Comparison of ENCODE assay signal across 27 mouse cellular contexts in the genomic region with DNA sequence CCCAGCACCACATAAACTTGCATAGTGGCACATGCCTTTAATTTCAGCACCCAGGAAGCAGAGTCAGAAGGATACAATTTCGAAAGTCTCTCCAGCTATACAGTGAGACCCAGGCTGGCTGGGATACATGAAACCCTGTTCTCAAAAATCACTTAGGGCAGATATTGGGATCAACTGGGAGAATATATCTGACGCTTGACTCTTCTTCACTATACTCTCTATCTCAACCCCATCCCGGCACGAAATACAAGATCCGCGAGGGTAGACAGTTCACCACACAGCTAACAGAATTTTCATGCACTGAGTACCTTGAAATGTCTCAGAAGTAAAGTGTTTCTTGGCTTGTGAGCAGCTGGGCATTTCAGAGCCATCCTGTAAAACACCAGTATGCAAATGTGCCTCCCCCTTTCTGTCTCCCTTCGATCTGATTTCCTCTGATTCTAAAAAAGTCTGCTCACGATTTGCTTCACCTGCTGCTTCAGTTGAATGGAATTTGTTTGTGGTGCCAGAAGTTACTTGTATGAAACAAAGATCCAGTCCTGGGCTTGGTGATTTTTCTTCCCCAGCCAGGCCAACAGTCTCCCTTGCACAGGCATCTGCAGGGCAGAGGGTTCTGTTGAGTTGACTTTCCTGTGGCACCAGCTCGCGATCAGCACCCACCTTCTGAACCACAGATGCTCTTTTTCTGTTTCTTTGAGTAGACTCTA. TPM values are rescaled to one million over a fixed set of nuclear protein-coding genes. Genes with fewer than 3 reads are reported as not detected.
DNase-seq lines count a peak whose midpoint lies in the region; ATAC-seq and TF ChIP-seq lines count a peak whose summit lies in the region.
"Had no signal": no experiment of that assay in that cellular context is flagged by ENCODE, and none has a peak within 500 bp of the region (broad histone marks: within the 10 kb centered on the region; RNA-seq: fewer than 3 reads in every experiment).

No protein-coding gene starts in this region.

- no peaks in the 10 kb centered on the region for H3K27me3 ChIP-seq in embryonic facial prominence, embryonic 13.5 days
- no peaks in the 10 kb centered on the region for H3K27me3 ChIP-seq in embryonic facial prominence, embryonic 10.5 days (replicated peaks; ENCODE audit: low read depth, poor library complexity, severe bottlenecking)
- no peaks in the 10 kb centered on the region for H3K27me3 ChIP-seq in hindbrain, embryonic 13.5 days
- no peaks in the 10 kb centered on the region for H3K27me3 ChIP-seq in hindbrain, embryonic 16.5 days (replicated peaks; ENCODE audit: control insufficient read depth, insufficient read depth, low read length)
- no peaks in the 10 kb centered on the region for H3K27me3 ChIP-seq in stomach, embryonic 16.5 days (ENCODE audit: control insufficient read depth, insufficient read depth, low read length)
- no peaks in the 10 kb centered on the region for H3K27me3 ChIP-seq in stomach, postnatal 0 days (ENCODE audit: control insufficient read depth, insufficient read depth, low read length)
- H3K27me3 ChIP-seq in small intestine, adult 2 months (ENCODE audit: control insufficient read depth, insufficient read depth, low read length): no peaks in the 10 kb centered on the region
- H3K27me3 ChIP-seq: hindbrain, embryonic 15.5 days; liver, embryonic 15.5 days; lung, embryonic 15.5 days; neural tube, embryonic 12.5 days had no signal

- H3K9ac ChIP-seq in embryonic facial prominence, embryonic 13.5 days: 0 out of 2 replicates have a peak overlapping the region, but pooled peaks have one; percentile 12
- H3K9ac ChIP-seq in hindbrain, embryonic 13.5 days: peak overlapping the region; percentile 14; the same call in 1 of the 2 replicates
- no peak overlapping the region for H3K9ac ChIP-seq in hindbrain, embryonic 16.5 days (ENCODE audit: low read depth, low read length)
- 0 out of 2 replicates have a peak overlapping the region, but pooled peaks have one; percentile 10 for H3K9ac ChIP-seq in stomach, embryonic 16.5 days (ENCODE audit: low read length)
- no peak overlapping the region for H3K9ac ChIP-seq in stomach, postnatal 0 days (ENCODE audit: low read length)
- H3K9ac ChIP-seq: hindbrain, embryonic 15.5 days; liver, embryonic 15.5 days; lung, embryonic 15.5 days; neural tube, embryonic 12.5 days had no signal

- TF ChIP-seq CTCF in stomach, postnatal 0 days (IDR thresholded peaks at IDR 0.05; ENCODE audit: low read depth): no peak
- no peak for TF ChIP-seq CTCF in small intestine, adult 2 months (IDR thresholded peaks at IDR 0.05; ENCODE audit: extremely low read depth, insufficient read length, insufficient replicate concordance, low read depth, low read length)

- 86% methylated on average over 10 of the region's 10 CpGs for WGBS in embryonic facial prominence, embryonic 13.5 days
- WGBS in embryonic facial prominence, embryonic 10.5 days: 95% methylated on average over 10 of the region's 10 CpGs
- 94% methylated on average over 10 of the region's 10 CpGs for whole genome bisulfite sequencing in hindbrain, embryonic 13.5 days
- 94% methylated on average over 10 of the region's 10 CpGs for WGBS in hindbrain, embryonic 16.5 days
- WGBS in stomach, embryonic 16.5 days: 87% methylated on average over 10 of the region's 10 CpGs
- 91% methylated on average over 10 of the region's 10 CpGs for WGBS in stomach, postnatal 0 days
- WGBS in small intestine, adult 2 months: 92% methylated on average over 10 of the region's 10 CpGs

- no peak overlapping the region for H3K4me3 ChIP-seq in embryonic facial prominence, embryonic 13.5 days
- no peak overlapping the region for H3K4me3 ChIP-seq in embryonic facial prominence, embryonic 10.5 days
- H3K4me3 ChIP-seq in hindbrain, embryonic 13.5 days: no peak overlapping the region
- H3K4me3 ChIP-seq in hindbrain, embryonic 16.5 days (ENCODE audit: low read length): no peak overlapping the region
- no peak overlapping the region for H3K4me3 ChIP-seq in stomach, embryonic 16.5 days (replicated peaks; ENCODE audit: low read length)
- no peak overlapping the region for H3K4me3 ChIP-seq in stomach, postnatal 0 days (ENCODE audit: low read depth, low read length)
- no peak overlapping the region for H3K4me3 ChIP-seq in small intestine, adult 2 months (ENCODE audit: low read depth, low read length)
- H3K4me3 ChIP-seq: forebrain, embryonic 10.5 days; hindbrain, embryonic 15.5 days; liver, embryonic 15.5 days; lung, embryonic 15.5 days; midbrain, embryonic 10.5 days; myocyte; neural tube, embryonic 12.5 days had no signal

- H3K4me2 ChIP-seq in embryonic facial prominence, embryonic 13.5 days: no peak overlapping the region
- H3K4me2 ChIP-seq in hindbrain, embryonic 13.5 days: no peak overlapping the region
- H3K4me2 ChIP-seq in hindbrain, embryonic 16.5 days (ENCODE audit: low read length): no peak overlapping the region
- no peak overlapping the region for H3K4me2 ChIP-seq in stomach, embryonic 16.5 days (ENCODE audit: low read depth, low read length)
- no peak overlapping the region for H3K4me2 ChIP-seq in stomach, postnatal 0 days (replicated peaks; ENCODE audit: low read depth)
- H3K4me2 ChIP-seq: heart, embryonic 11.5 days; hindbrain, embryonic 15.5 days; liver, embryonic 15.5 days; lung, embryonic 15.5 days; neural tube, embryonic 12.5 days had no signal

- no peak for TF ChIP-seq POLR2A in small intestine, adult 2 months (IDR thresholded peaks at IDR 0.05; ENCODE audit: low read depth, low read length)

- DNase-seq in embryonic facial prominence, embryonic 10.5 days (ENCODE audit: low spot score): no peak
- no peak for DNase-seq in stomach, postnatal 0 days (ENCODE audit: low spot score)
- DNase-seq in kidney, postnatal 25 days: no peak
- DNase-seq: cerebellum, adult 8-10 months; cerebellum, postnatal 25 days; gastrocnemius, postnatal 25 days; heart, adult 18-20 months; kidney, adult 2 months; kidney, postnatal 4 days; layer of hippocampus, postnatal 36 days; liver; right cerebral cortex, adult 18-20 months; thymus, postnatal 36 days had no signal

- peaks cover 36% of the 10 kb centered on the region for H3K36me3 ChIP-seq in embryonic facial prominence, embryonic 13.5 days
- H3K36me3 ChIP-seq in embryonic facial prominence, embryonic 10.5 days (replicated peaks): peaks cover 63% of the 10 kb centered on the region
- peaks cover 30% of the 10 kb centered on the region for H3K36me3 ChIP-seq in hindbrain, embryonic 13.5 days
- H3K36me3 ChIP-seq in hindbrain, embryonic 16.5 days (ENCODE audit: control insufficient read depth, insufficient read depth, low read length): peaks cover 2% of the 10 kb centered on the region; the same call in 1 of the 2 replicates
- peaks cover 5% of the 10 kb centered on the region; the same call in 1 of the 2 replicates for H3K36me3 ChIP-seq in stomach, embryonic 16.5 days (ENCODE audit: control insufficient read depth, insufficient read depth, low read length)
- H3K36me3 ChIP-seq in stomach, postnatal 0 days (ENCODE audit: control insufficient read depth, insufficient read depth, low read length): no peaks in the 10 kb centered on the region
- peaks cover 3% of the 10 kb centered on the region; the same call in 1 of the 2 replicates for H3K36me3 ChIP-seq in small intestine, adult 2 months (ENCODE audit: control insufficient read depth, insufficient read depth, low read length)

- no peaks in the 10 kb centered on the region for H3K9me3 ChIP-seq in embryonic facial prominence, embryonic 13.5 days
- no peaks in the 10 kb centered on the region for H3K9me3 ChIP-seq in embryonic facial prominence, embryonic 10.5 days
- H3K9me3 ChIP-seq in hindbrain, embryonic 13.5 days: no peaks in the 10 kb centered on the region
- H3K9me3 ChIP-seq in hindbrain, embryonic 16.5 days (ENCODE audit: control insufficient read depth, low read length): no peaks in the 10 kb centered on the region
- H3K9me3 ChIP-seq in stomach, embryonic 16.5 days (replicated peaks; ENCODE audit: control insufficient read depth, low read length): no peaks in the 10 kb centered on the region
- H3K9me3 ChIP-seq in stomach, postnatal 0 days (ENCODE audit: control insufficient read depth, low read length): no peaks in the 10 kb centered on the region
- H3K9me3 ChIP-seq: forebrain, embryonic 10.5 days; hindbrain, embryonic 15.5 days; liver, embryonic 15.5 days; lung, embryonic 15.5 days; midbrain, embryonic 10.5 days; neural tube, embryonic 12.5 days had no signal

- peaks cover 14% of the 10 kb centered on the region for H3K4me1 ChIP-seq in embryonic facial prominence, embryonic 13.5 days
- peaks cover 9% of the 10 kb centered on the region for H3K4me1 ChIP-seq in embryonic facial prominence, embryonic 10.5 days
- H3K4me1 ChIP-seq in hindbrain, embryonic 13.5 days (replicated peaks): peaks cover 15% of the 10 kb centered on the region
- peaks cover 9% of the 10 kb centered on the region for H3K4me1 ChIP-seq in hindbrain, embryonic 16.5 days (ENCODE audit: control insufficient read depth, insufficient read depth, low read depth, low read length)
- H3K4me1 ChIP-seq in stomach, embryonic 16.5 days (ENCODE audit: control insufficient read depth, insufficient read depth, low read length): peaks cover 7% of the 10 kb centered on the region; the same call in 1 of the 2 replicates
- no peaks in the 10 kb centered on the region for H3K4me1 ChIP-seq in stomach, postnatal 0 days (replicated peaks; ENCODE audit: control insufficient read depth, insufficient read depth)
- 0 out of 2 replicates have a peak, but pooled peaks cover 2% of the 10 kb centered on the region for H3K4me1 ChIP-seq in small intestine, adult 2 months (ENCODE audit: control insufficient read depth, insufficient read depth, insufficient read length, low read length)

- no peak for TF ChIP-seq EP300 in stomach, postnatal 0 days (optimal IDR thresholded peaks at IDR 0.05)

- H3K27ac ChIP-seq in embryonic facial prominence, embryonic 13.5 days: no peak overlapping the region
- no peak overlapping the region for H3K27ac ChIP-seq in embryonic facial prominence, embryonic 10.5 days (replicated peaks)
- no peak overlapping the region for H3K27ac ChIP-seq in hindbrain, embryonic 13.5 days
- H3K27ac ChIP-seq in hindbrain, embryonic 16.5 days (ENCODE audit: low read depth, low read length): no peak overlapping the region
- no peak overlapping the region for H3K27ac ChIP-seq in stomach, embryonic 16.5 days (ENCODE audit: low read length)
- H3K27ac ChIP-seq in stomach, postnatal 0 days (replicated peaks): no peak overlapping the region
- peak overlapping the region; percentile 21 for H3K27ac ChIP-seq in small intestine, adult 2 months (ENCODE audit: insufficient read depth, low read depth, low read length)
- H3K27ac ChIP-seq: forebrain, embryonic 10.5 days; hindbrain, embryonic 15.5 days; liver, embryonic 15.5 days; lung, embryonic 15.5 days; midbrain, embryonic 10.5 days; neural tube, embryonic 12.5 days had no signal

- no peak for ATAC-seq in embryonic facial prominence, embryonic 13.5 days (ENCODE audit: insufficient number of reproducible peaks, insufficient read depth, low FRiP score, low TSS enrichment, low read depth)
- no peak for ATAC-seq in hindbrain, embryonic 13.5 days (ENCODE audit: low FRiP score)
- no peak for ATAC-seq in hindbrain, embryonic 16.5 days
- no peak for ATAC-seq in stomach, embryonic 16.5 days (ENCODE audit: insufficient read depth, low FRiP score)
- ATAC-seq in stomach, postnatal 0 days (ENCODE audit: low FRiP score, low TSS enrichment): no peak
- ATAC-seq: CD4-positive, CD25-positive, alpha-beta regulatory T cell, adult 4 months had no signal

RNA-seq across cellular contexts. Expression of a gene that starts 4.4 kb away (rescaled TPM):
- polyA plus RNA-seq in embryonic facial prominence, embryonic 13.5 days (2015; fragmentation: Nextera tagmentation; extraction: Ambion mirVana): 26.0 and 27.9 TPM in 2 replicates
- polyA plus RNA-seq in embryonic facial prominence, embryonic 10.5 days (2016; fragmentation: Nextera tagmentation; extraction: Ambion mirVana): 33.2 and 34.2 TPM in 2 replicates
- 10.7 and 13.3 TPM in 2 replicates for polyA plus RNA-seq in hindbrain, embryonic 13.5 days (2015; fragmentation: Nextera tagmentation; extraction: Ambion mirVana)
- 11.1 and 11.4 TPM in 2 replicates for polyA plus RNA-seq in hindbrain, embryonic 16.5 days (2015; fragmentation: Nextera tagmentation; extraction: Ambion mirVana)
- 14.9 and 15.0 TPM in 2 replicates for polyA plus RNA-seq in stomach, embryonic 16.5 days (2015; fragmentation: Nextera tagmentation; extraction: Ambion mirVana)
- polyA plus RNA-seq in stomach, postnatal 0 days (2015; fragmentation: Nextera tagmentation; extraction: Ambion mirVana): 4.1 and 4.8 TPM in 2 replicates
- polyA plus RNA-seq in small intestine, adult 2 months (2012; rRNA removed): 0.19 and 0.57 TPM in 2 replicates

RNA-seq across cellular contexts. Expression of a gene that starts 4.5 kb away (rescaled TPM):
- polyA plus RNA-seq in embryonic facial prominence, embryonic 13.5 days (2015; fragmentation: Nextera tagmentation; extraction: Ambion mirVana): 26.2 and 29.0 TPM in 2 replicates
- 30.7 and 31.4 TPM in 2 replicates for polyA plus RNA-seq in embryonic facial prominence, embryonic 10.5 days (2016; fragmentation: Nextera tagmentation; extraction: Ambion mirVana)
- polyA plus RNA-seq in hindbrain, embryonic 13.5 days (2015; fragmentation: Nextera tagmentation; extraction: Ambion mirVana): 25.3 and 27.7 TPM in 2 replicates
- 31.4 and 33.0 TPM in 2 replicates for polyA plus RNA-seq in hindbrain, embryonic 16.5 days (2015; fragmentation: Nextera tagmentation; extraction: Ambion mirVana)
- polyA plus RNA-seq in stomach, embryonic 16.5 days (2015; fragmentation: Nextera tagmentation; extraction: Ambion mirVana): 21.0 and 21.1 TPM in 2 replicates
- polyA plus RNA-seq in stomach, postnatal 0 days (2015; fragmentation: Nextera tagmentation; extraction: Ambion mirVana): 4.9 and 5.3 TPM in 2 replicates
- 3.0 and 3.1 TPM in 2 replicates for polyA plus RNA-seq in small intestine, adult 2 months (2012; rRNA removed)

RNA-seq across cellular contexts. Expression of a gene that starts 10.5 kb away (rescaled TPM):
- polyA plus RNA-seq in embryonic facial prominence, embryonic 13.5 days (2015; fragmentation: Nextera tagmentation; extraction: Ambion mirVana): 0.62 and 0.81 TPM in 2 replicates
- 1.1 and 1.2 TPM in 2 replicates for polyA plus RNA-seq in embryonic facial prominence, embryonic 10.5 days (2016; fragmentation: Nextera tagmentation; extraction: Ambion mirVana)
- 3.0 and 3.4 TPM in 2 replicates for polyA plus RNA-seq in hindbrain, embryonic 13.5 days (2015; fragmentation: Nextera tagmentation; extraction: Ambion mirVana)
- polyA plus RNA-seq in hindbrain, embryonic 16.5 days (2015; fragmentation: Nextera tagmentation; extraction: Ambion mirVana): 2.2 and 3.1 TPM in 2 replicates
- 0.60 and 0.65 TPM in 2 replicates for polyA plus RNA-seq in stomach, embryonic 16.5 days (2015; fragmentation: Nextera tagmentation; extraction: Ambion mirVana)
- 0.17 and 0.29 TPM in 2 replicates for polyA plus RNA-seq in stomach, postnatal 0 days (2015; fragmentation: Nextera tagmentation; extraction: Ambion mirVana)
- 0.04 TPM in 2 replicates for polyA plus RNA-seq in small intestine, adult 2 months (2012; rRNA removed)
- polyA plus RNA-seq: myocyte had no signal

RNA-seq across cellular contexts. Expression of a gene that starts 40.2 kb away (rescaled TPM):
- 2,295 and 2,526 TPM in 2 replicates for polyA plus RNA-seq in embryonic facial prominence, embryonic 13.5 days (2015; fragmentation: Nextera tagmentation; extraction: Ambion mirVana)
- polyA plus RNA-seq in embryonic facial prominence, embryonic 10.5 days (2016; fragmentation: Nextera tagmentation; extraction: Ambion mirVana): 1,826 and 1,867 TPM in 2 replicates
- polyA plus RNA-seq in hindbrain, embryonic 13.5 days (2015; fragmentation: Nextera tagmentation; extraction: Ambion mirVana): 1,291 and 1,358 TPM in 2 replicates
- 854 and 884 TPM in 2 replicates for polyA plus RNA-seq in hindbrain, embryonic 16.5 days (2015; fragmentation: Nextera tagmentation; extraction: Ambion mirVana)
- 1,851 and 2,115 TPM in 2 replicates for polyA plus RNA-seq in stomach, embryonic 16.5 days (2015; fragmentation: Nextera tagmentation; extraction: Ambion mirVana)
- polyA plus RNA-seq in stomach, postnatal 0 days (2015; fragmentation: Nextera tagmentation; extraction: Ambion mirVana): 2,380 and 2,431 TPM in 2 replicates
- 364 and 436 TPM in 2 replicates for polyA plus RNA-seq in small intestine, adult 2 months (2012; rRNA removed)

Comparison
In these comparisons a context has a peak if more than half of its experiments do, and no peak if none do; other contexts are left out.
1. H3K9ac ChIP-seq: peak in embryonic facial prominence, embryonic 13.5 days (single experiment), hindbrain, embryonic 13.5 days (single experiment) and stomach, embryonic 16.5 days (single experiment); none in hindbrain, embryonic 16.5 days (single experiment) and stomach, postnatal 0 days (single experiment).